Comparison of ENCODE assay signal across 13 mouse cellular contexts in genomic region chr2:127608986-127609385, GRCm38 (mm10). TPM values are rescaled to one million over a fixed set of nuclear protein-coding genes. Genes with fewer than 3 reads are reported as not detected.
DNase-seq lines count a peak whose midpoint lies in the region; ATAC-seq and TF ChIP-seq lines count a peak whose summit lies in the region.
"Had no signal": no experiment of that assay in that cellular context is flagged by ENCODE, and none has a peak within 500 bp of the region (broad histone marks: within the 10 kb centered on the region; RNA-seq: fewer than 3 reads in every experiment).

No protein-coding gene starts in this region.

- 15% methylated on average over 5 of the region's 5 CpGs for WGBS in hindbrain, embryonic 13.5 days
- WGBS in hindbrain, embryonic 10.5 days = 6% methylated on average over 5 of the region's 5 CpGs
- WGBS in midbrain, embryonic 13.5 days = 5% methylated on average over 5 of the region's 5 CpGs
- WGBS in midbrain, postnatal 0 days = 17% methylated on average over 5 of the region's 5 CpGs

- ATAC-seq in hindbrain, embryonic 13.5 days (ENCODE audit: low FRiP score) = no peak
- 0 out of 2 replicates have a peak, but pooled peaks have one; percentile 34 for ATAC-seq in midbrain, embryonic 13.5 days
- no peak for ATAC-seq in midbrain, postnatal 0 days (ENCODE audit: low FRiP score)

- no peak for DNase-seq in hindbrain, embryonic 10.5 days (ENCODE audit: low spot score)
- no peak for DNase-seq in midbrain, postnatal 0 days (ENCODE audit: low spot score)
- DNase-seq in forelimb bud, embryonic 11.5 days (ENCODE audit: low read depth, low spot score) = peak; percentile 58
- DNase-seq in adrenal gland, adult 2 months = no peak
- no peak for DNase-seq in right cerebral cortex, adult 2 months (ENCODE audit: low spot score in 2 of 2)
- DNase-seq: cerebellum, adult 18-20 months; gastrocnemius, postnatal 10 days; layer of hippocampus, adult 9-11 months; liver; thymus, postnatal 25 days had no signal

- H3K36me3 ChIP-seq in hindbrain, embryonic 13.5 days = peaks cover 29% of the 10 kb centered on the region
- H3K36me3 ChIP-seq in hindbrain, embryonic 10.5 days = peaks cover 28% of the 10 kb centered on the region
- H3K36me3 ChIP-seq in midbrain, embryonic 13.5 days = peaks cover 30% of the 10 kb centered on the region
- peaks cover 21% of the 10 kb centered on the region for H3K36me3 ChIP-seq in midbrain, postnatal 0 days (ENCODE audit: insufficient read depth, low read length)

- no peak for TF ChIP-seq CTCF in midbrain, postnatal 0 days (IDR thresholded peaks at IDR 0.05)

- H3K27ac ChIP-seq in hindbrain, embryonic 13.5 days = no peak overlapping the region
- H3K27ac ChIP-seq in hindbrain, embryonic 10.5 days = no peak overlapping the region
- no peak overlapping the region for H3K27ac ChIP-seq in midbrain, embryonic 13.5 days
- H3K27ac ChIP-seq in midbrain, postnatal 0 days (ENCODE audit: low read depth, low read length) = no peak overlapping the region
- H3K27ac ChIP-seq: hindbrain, postnatal 0 days had no signal

- H3K9ac ChIP-seq in hindbrain, embryonic 13.5 days = 0 out of 2 replicates have a peak overlapping the region, but pooled peaks have one; percentile 5
- no peak overlapping the region for H3K9ac ChIP-seq in midbrain, embryonic 13.5 days (replicated peaks)
- no peak overlapping the region for H3K9ac ChIP-seq in midbrain, postnatal 0 days (replicated peaks; ENCODE audit: low read length, poor library complexity, severe bottlenecking)

- no peak overlapping the region for H3K4me2 ChIP-seq in hindbrain, embryonic 13.5 days
- no peak overlapping the region for H3K4me2 ChIP-seq in midbrain, embryonic 13.5 days (replicated peaks)
- no peak overlapping the region for H3K4me2 ChIP-seq in midbrain, postnatal 0 days (ENCODE audit: low read depth, low read length, poor library complexity, severe bottlenecking)

- H3K4me1 ChIP-seq in hindbrain, embryonic 13.5 days (replicated peaks) = no peaks in the 10 kb centered on the region
- H3K4me1 ChIP-seq in hindbrain, embryonic 10.5 days (replicated peaks) = peaks cover 27% of the 10 kb centered on the region
- 0 out of 2 replicates have a peak, but pooled peaks cover 3% of the 10 kb centered on the region for H3K4me1 ChIP-seq in midbrain, embryonic 13.5 days (replicated peaks)
- H3K4me1 ChIP-seq in midbrain, postnatal 0 days (ENCODE audit: insufficient read depth, low read length) = no peaks in the 10 kb centered on the region

- H3K27me3 ChIP-seq in hindbrain, embryonic 13.5 days = no peaks in the 10 kb centered on the region
- no peaks in the 10 kb centered on the region for H3K27me3 ChIP-seq in hindbrain, embryonic 10.5 days (ENCODE audit: insufficient read depth, poor library complexity, severe bottlenecking)
- no peaks in the 10 kb centered on the region for H3K27me3 ChIP-seq in midbrain, embryonic 13.5 days
- H3K27me3 ChIP-seq in midbrain, postnatal 0 days (ENCODE audit: insufficient read depth, low read length) = no peaks in the 10 kb centered on the region

- H3K4me3 ChIP-seq in hindbrain, embryonic 13.5 days = no peak overlapping the region
- H3K4me3 ChIP-seq in hindbrain, embryonic 10.5 days = no peak overlapping the region
- H3K4me3 ChIP-seq in midbrain, embryonic 13.5 days (replicated peaks) = no peak overlapping the region
- H3K4me3 ChIP-seq in midbrain, postnatal 0 days (ENCODE audit: low read depth, low read length) = no peak overlapping the region

- no peaks in the 10 kb centered on the region for H3K9me3 ChIP-seq in hindbrain, embryonic 13.5 days
- H3K9me3 ChIP-seq in hindbrain, embryonic 10.5 days = no peaks in the 10 kb centered on the region
- no peaks in the 10 kb centered on the region for H3K9me3 ChIP-seq in midbrain, embryonic 13.5 days
- H3K9me3 ChIP-seq in midbrain, postnatal 0 days (ENCODE audit: low read length) = no peaks in the 10 kb centered on the region

RNA-seq across cellular contexts. Expression of gene Mrps5, which starts 22.0 kb away (rescaled TPM):
- polyA plus RNA-seq in hindbrain, embryonic 13.5 days (2015; fragmentation: Nextera tagmentation; extraction: Ambion mirVana) = 152 and 158 TPM in 2 replicates
- 158 and 163 TPM in 2 replicates for polyA plus RNA-seq in hindbrain, embryonic 10.5 days (2016; fragmentation: Nextera tagmentation; extraction: Ambion mirVana)
- polyA plus RNA-seq in midbrain, embryonic 13.5 days (2015; fragmentation: Nextera tagmentation; extraction: Ambion mirVana) = 156 and 172 TPM in 2 replicates
- total RNA-seq in midbrain, postnatal 0 days (2014; rRNA removed) = 69.4 and 87.5 TPM in 2 replicates
- polyA plus RNA-seq in midbrain, postnatal 0 days (2015; fragmentation: Nextera tagmentation; extraction: Ambion mirVana) = 134 and 140 TPM in 2 replicates
- total RNA-seq in adrenal gland, adult 2 months (2021) = 100 to 1,000 TPM; 111 to 122 TPM
- polyA plus RNA-seq in adrenal gland, adult 2 months (2012; rRNA removed) = 36.8 and 43.7 TPM in 2 replicates

RNA-seq across cellular contexts. Expression of gene Zfp661, which starts 22.1 kb away (rescaled TPM):
- polyA plus RNA-seq in hindbrain, embryonic 13.5 days (2015; fragmentation: Nextera tagmentation; extraction: Ambion mirVana) = 8.0 and 8.7 TPM in 2 replicates
- polyA plus RNA-seq in hindbrain, embryonic 10.5 days (2016; fragmentation: Nextera tagmentation; extraction: Ambion mirVana) = 8.0 and 8.3 TPM in 2 replicates
- polyA plus RNA-seq in midbrain, embryonic 13.5 days (2015; fragmentation: Nextera tagmentation; extraction: Ambion mirVana) = 7.9 and 9.8 TPM in 2 replicates
- 6.8 and 7.0 TPM in 2 replicates for total RNA-seq in midbrain, postnatal 0 days (2014; rRNA removed)
- polyA plus RNA-seq in midbrain, postnatal 0 days (2015; fragmentation: Nextera tagmentation; extraction: Ambion mirVana) = 3.7 and 4.1 TPM in 2 replicates
- total RNA-seq in adrenal gland, adult 2 months (2021) = 1 to 10 TPM; 2.7 to 2.9 TPM
- 0.90 and 1.3 TPM in 2 replicates for polyA plus RNA-seq in adrenal gland, adult 2 months (2012; rRNA removed)

RNA-seq across cellular contexts. Expression of gene Mal, which starts 47.5 kb away (rescaled TPM):
- 2.6 and 2.7 TPM in 2 replicates for polyA plus RNA-seq in hindbrain, embryonic 13.5 days (2015; fragmentation: Nextera tagmentation; extraction: Ambion mirVana)
- polyA plus RNA-seq in hindbrain, embryonic 10.5 days (2016; fragmentation: Nextera tagmentation; extraction: Ambion mirVana) = 0.69 and 2.4 TPM in 2 replicates
- 0.89 and 1.4 TPM in 2 replicates for polyA plus RNA-seq in midbrain, embryonic 13.5 days (2015; fragmentation: Nextera tagmentation; extraction: Ambion mirVana)
- total RNA-seq in midbrain, postnatal 0 days (2014; rRNA removed) = 2.6 and 4.3 TPM in 2 replicates
- 2.1 and 3.3 TPM in 2 replicates for polyA plus RNA-seq in midbrain, postnatal 0 days (2015; fragmentation: Nextera tagmentation; extraction: Ambion mirVana)
- 1 to 10 TPM; 5.9 to 8.1 TPM for total RNA-seq in adrenal gland, adult 2 months (2021)
- 1.9 and 2.9 TPM in 2 replicates for polyA plus RNA-seq in adrenal gland, adult 2 months (2012; rRNA removed)
